Mouse (Mus musculus): ENCODE data around the gene Gm4869. TPM values are rescaled to one million over a fixed set of nuclear protein-coding genes. Genes with fewer than 3 reads are reported as not detected.

The Gm4869 gene
- not detected in 2 replicates for polyA plus RNA-seq (2012)

- no peak for TF ChIP-seq GATA1 (IDR thresholded peaks at IDR 0.05; ENCODE audit: low read length)
Measured at GRCm38 (mm10) chr5:140445345-140445744, at the start of gene Gm4869. Gene Gm4869, plus strand, starts transcription at chr5:140445645.

GRCm38 (mm10) chr5:140396166-140396940, 49.1 kb upstream of the Gm4869 start:
- TF ChIP-seq GATA1 (IDR thresholded peaks at IDR 0.05; ENCODE audit: low read length): no peak

GRCm38 (mm10) chr5:140402640-140403270, 42.7 kb upstream of the Gm4869 start:
- no peak for TF ChIP-seq GATA1 (IDR thresholded peaks at IDR 0.05; ENCODE audit: low read length)

- TF ChIP-seq GATA1 (IDR thresholded peaks at IDR 0.05; ENCODE audit: low read length): no peak
Measured at GRCm38 (mm10) chr5:140405126-140405525, 40.3 kb upstream of the Gm4869 start.

- TF ChIP-seq GATA1 (IDR thresholded peaks at IDR 0.05; ENCODE audit: low read length): no peak
Measured at GRCm38 (mm10) chr5:140406666-140407065, 38.8 kb upstream of the Gm4869 start.

GRCm38 (mm10) chr5:140408801-140409200, 36.6 kb upstream of the Gm4869 start:
- no peak for TF ChIP-seq GATA1 (IDR thresholded peaks at IDR 0.05; ENCODE audit: low read length)

GRCm38 (mm10) chr5:140411339-140411738, 34.1 kb upstream of the Gm4869 start:
- TF ChIP-seq GATA1 (IDR thresholded peaks at IDR 0.05; ENCODE audit: low read length): no peak

GRCm38 (mm10) chr5:140414647-140415046, 30.8 kb upstream of the Gm4869 start:
- no peak for TF ChIP-seq GATA1 (IDR thresholded peaks at IDR 0.05; ENCODE audit: low read length)

- no peak for TF ChIP-seq GATA1 (IDR thresholded peaks at IDR 0.05; ENCODE audit: low read length)
Measured at GRCm38 (mm10) chr5:140418106-140418488, 27.3 kb upstream of the Gm4869 start.

GRCm38 (mm10) chr5:140418489-140419441, 26.7 kb upstream of the Gm4869 start, which contains the start of gene Eif3b:
Gene Eif3b, plus strand, starts transcription at chr5:140419328.
- TF ChIP-seq GATA1 (IDR thresholded peaks at IDR 0.05; ENCODE audit: low read length): no peak

- TF ChIP-seq GATA1 (IDR thresholded peaks at IDR 0.05; ENCODE audit: low read length): no peak
Measured at GRCm38 (mm10) chr5:140419442-140420080, 25.9 kb upstream of the Gm4869 start.

GRCm38 (mm10) chr5:140420616-140421015, 24.8 kb upstream of the Gm4869 start:
- TF ChIP-seq GATA1 (IDR thresholded peaks at IDR 0.05; ENCODE audit: low read length): no peak

GRCm38 (mm10) chr5:140425016-140425783, 20.2 kb upstream of the Gm4869 start:
- no peak for TF ChIP-seq GATA1 (IDR thresholded peaks at IDR 0.05; ENCODE audit: low read length)

- no peak for TF ChIP-seq GATA1 (IDR thresholded peaks at IDR 0.05; ENCODE audit: low read length)
Measured at GRCm38 (mm10) chr5:140441406-140441805, 4.0 kb upstream of the Gm4869 start.

All from G1E-ER4 (cell line).